Mouse (Mus musculus) MEL (cell line): Measurements from ENCODE around the gene Orm3. TPM values are rescaled to one million over a fixed set of nuclear protein-coding genes. Genes with fewer than 3 reads are reported as not detected.

Source experiments
- DNase-seq: peaks from one replicate; pipeline ENCODE4 v3.0.0; 2011; ENCODE audit warnings: low read depth, low spot score
- H3K27ac ChIP-seq: 2 replicates; pipeline ENCODE4 v1.5.1; 2012; ENCODE audit warnings: low read depth, mild to moderate bottlenecking, control low read depth, low read length, moderate library complexity; ENCODE audit not compliant: control insufficient read depth
- H3K27me3 ChIP-seq, 2 experiments: fragments of 150-350 bp in 1 of 2; sonication (generic) in 1 of 2; 2 replicates each; pipeline ENCODE4 v1.6.1; 2012; ENCODE audit warnings: low read length in 2 of 2, mild to moderate bottlenecking in 2 of 2, improper control_type of control experiment in 1 of 2, moderate library complexity in 1 of 2; ENCODE audit not compliant: insufficient read depth in 2 of 2, control insufficient read depth in 1 of 2
- H3K36me3 ChIP-seq, 2 experiments: 2 replicates each; pipeline ENCODE4 v1.6.1; 2012 to 2014; ENCODE audit warnings: low read length in 2 of 2, improper control_type of control experiment in 1 of 2, inconsistent platforms in 1 of 2, mild to moderate bottlenecking in 1 of 2; ENCODE audit not compliant: insufficient read depth in 2 of 2, control insufficient read depth in 1 of 2
- H3K4me1 ChIP-seq, 2 experiments: fragments of 150-350 bp in 1 of 2; sonication (generic) in 1 of 2; 2 replicates each; pipeline ENCODE4 v1.6.1; 2012; ENCODE audit warnings: low read length in 2 of 2, improper control_type of control experiment in 1 of 2, mild to moderate bottlenecking in 1 of 2; ENCODE audit not compliant: insufficient read depth in 2 of 2, control insufficient read depth in 1 of 2
- H3K4me3 ChIP-seq, 2 experiments: fragments of 150-350 bp in 1 of 2; sonication (generic) in 1 of 2; 2 replicates each; pipeline ENCODE4 v1.5.1; 2012; ENCODE audit warnings: low read depth in 2 of 2, low read length in 2 of 2, mild to moderate bottlenecking in 2 of 2, moderate library complexity in 2 of 2, control low read depth in 1 of 2, improper control_type of control experiment in 1 of 2; ENCODE audit not compliant: control insufficient read depth in 1 of 2, insufficient read depth in 1 of 2
- H3K79me2 ChIP-seq: 2 replicates; pipeline ENCODE4 v1.6.1; 2012; ENCODE audit warnings: mild to moderate bottlenecking, low read length, moderate library complexity; ENCODE audit not compliant: control insufficient read depth, poor library complexity, insufficient read depth
- H3K9ac ChIP-seq: 2 replicates; pipeline ENCODE4 v1.6.1; 2012; ENCODE audit warnings: low read depth, mild to moderate bottlenecking, control low read depth, low read length, moderate library complexity; ENCODE audit not compliant: control insufficient read depth, poor library complexity, severe bottlenecking
- H3K9me3 ChIP-seq: fragments of 150-350 bp; sonication (generic); replicated peaks from 2 replicates; pipeline ENCODE4 v1.6.1; 2012; ENCODE audit warnings: mild to moderate bottlenecking, low read length, improper control_type of control experiment, moderate library complexity; ENCODE audit not compliant: insufficient read depth
- BHLHE40 ChIP-seq: IDR thresholded peaks from 2 replicates; pipeline ENCODE4 v1.6.1; 2012; ENCODE audit warnings: low read depth, mild to moderate bottlenecking, inconsistent platforms, low read length, improper control_type of control experiment, borderline replicate concordance
- CHD1 ChIP-seq: IDR thresholded peaks from 2 replicates; pipeline ENCODE4 v1.6.1; 2012; ENCODE audit warnings: low read depth, mild to moderate bottlenecking, inconsistent platforms, low read length, improper control_type of control experiment
- ELF1 ChIP-seq: IDR thresholded peaks from 2 replicates; pipeline ENCODE4 v1.6.1; 2014; ENCODE audit warnings: low read depth, mild to moderate bottlenecking, inconsistent platforms, low read length, improper control_type of control experiment, moderate library complexity
- EP300 ChIP-seq, 2 experiments: IDR thresholded peaks; 2 replicates each; pipeline ENCODE4 v1.6.1; 2011; ENCODE audit warnings: improper control_type of control experiment in 2 of 2, low read length in 2 of 2, low read depth in 1 of 2, mild to moderate bottlenecking in 1 of 2
- ETS1 ChIP-seq: IDR thresholded peaks from 2 replicates; pipeline ENCODE4 v1.6.1; 2012; ENCODE audit warnings: low read depth, mild to moderate bottlenecking, inconsistent platforms, low read length, improper control_type of control experiment, moderate library complexity
- GATA1 ChIP-seq: IDR thresholded peaks from 2 replicates; pipeline ENCODE4 v1.6.1; 2011; ENCODE audit warnings: low read depth, low read length, improper control_type of control experiment
- HCFC1 ChIP-seq: IDR thresholded peaks from 2 replicates; pipeline ENCODE4 v1.6.1; 2012; ENCODE audit warnings: low read depth, mild to moderate bottlenecking, inconsistent platforms, low read length, improper control_type of control experiment, moderate library complexity
- JUND ChIP-seq: IDR thresholded peaks from 2 replicates; pipeline ENCODE4 v1.6.1; 2011; ENCODE audit warnings: low read depth, mild to moderate bottlenecking, improper control_type of control experiment, low read length
- KAT2A ChIP-seq: conservative IDR thresholded peaks from 2 replicates; pipeline ENCODE4 v1.6.1; 2012; ENCODE audit warnings: low read depth, low read length, improper control_type of control experiment, inconsistent platforms
- MAZ ChIP-seq: IDR thresholded peaks from 2 replicates; pipeline ENCODE4 v1.6.1; 2012; ENCODE audit warnings: low read depth, mild to moderate bottlenecking, inconsistent platforms, low read length, improper control_type of control experiment
- MXI1 ChIP-seq: IDR thresholded peaks from 2 replicates; pipeline ENCODE4 v1.6.1; 2011; ENCODE audit warnings: mild to moderate bottlenecking, low read depth, low read length, improper control_type of control experiment
- MYB ChIP-seq: IDR thresholded peaks from 2 replicates; pipeline ENCODE4 v1.6.1; 2011; ENCODE audit warnings: mild to moderate bottlenecking, low read depth, low read length, improper control_type of control experiment
- MYC ChIP-seq: IDR thresholded peaks from 2 replicates; pipeline ENCODE4 v1.6.1; 2011; ENCODE audit warnings: low read depth, mild to moderate bottlenecking, low read length, improper control_type of control experiment, moderate library complexity
- NELFE ChIP-seq: IDR thresholded peaks from 2 replicates; pipeline ENCODE4 v1.6.1; 2011; ENCODE audit warnings: low read depth, low read length, improper control_type of control experiment
- NRF1 ChIP-seq: IDR thresholded peaks from 2 replicates; pipeline ENCODE4 v1.6.1; 2014; ENCODE audit warnings: low read depth, mild to moderate bottlenecking, inconsistent platforms, low read length, improper control_type of control experiment, moderate library complexity; ENCODE audit not compliant: poor library complexity, insufficient read depth, severe bottlenecking
- POLR2A ChIP-seq, 2 experiments: IDR thresholded peaks; 2 replicates each; pipeline ENCODE4 v1.6.1; 2011 to 2012; ENCODE audit warnings: low read length in 2 of 2, mild to moderate bottlenecking in 2 of 2, control low read depth in 1 of 2, improper control_type of control experiment in 1 of 2, low read depth in 1 of 2, moderate library complexity in 1 of 2; ENCODE audit not compliant: control insufficient read depth in 1 of 2, insufficient read depth in 1 of 2, poor library complexity in 1 of 2
- POLR2AphosphoS5 ChIP-seq: IDR thresholded peaks from 2 replicates; pipeline ENCODE4 v1.6.1; 2012; ENCODE audit warnings: low read depth, borderline replicate concordance, mild to moderate bottlenecking, inconsistent platforms, low read length, moderate library complexity, mixed read lengths
- RAD21 ChIP-seq: IDR thresholded peaks from 2 replicates; pipeline ENCODE4 v1.6.1; 2011; ENCODE audit warnings: mild to moderate bottlenecking, low read depth, low read length, improper control_type of control experiment
- RCOR1 ChIP-seq: IDR thresholded peaks from 2 replicates; pipeline ENCODE4 v1.6.1; 2012; ENCODE audit warnings: low read depth, mild to moderate bottlenecking, inconsistent platforms, low read length, improper control_type of control experiment
- SIN3A ChIP-seq: IDR thresholded peaks from 2 replicates; pipeline ENCODE4 v1.6.1; 2012; ENCODE audit warnings: low read length, improper control_type of control experiment, inconsistent platforms
- SMC3 ChIP-seq: IDR thresholded peaks from 2 replicates; pipeline ENCODE4 v1.6.1; 2011; ENCODE audit warnings: low read depth, low read length, improper control_type of control experiment
- TAL1 ChIP-seq: IDR thresholded peaks from 2 replicates; pipeline ENCODE4 v1.6.1; 2012; ENCODE audit warnings: mild to moderate bottlenecking, inconsistent platforms, low read length, moderate library complexity, mixed read lengths
- TBP ChIP-seq: IDR thresholded peaks from 2 replicates; pipeline ENCODE4 v1.8.0; 2011; ENCODE audit warnings: low read depth, low read length, improper control_type of control experiment
- TCF12 ChIP-seq: IDR thresholded peaks from 2 replicates; pipeline ENCODE4 v1.6.1; 2014; ENCODE audit warnings: low read depth, mild to moderate bottlenecking, inconsistent platforms, low read length, improper control_type of control experiment, moderate library complexity
- USF1 ChIP-seq: IDR thresholded peaks from 2 replicates; pipeline ENCODE4 v1.6.1; 2014; ENCODE audit warnings: low read depth, mild to moderate bottlenecking, inconsistent platforms, low read length, improper control_type of control experiment, moderate library complexity
- ZC3H11A ChIP-seq: IDR thresholded peaks from 2 replicates; pipeline ENCODE4 v1.6.1; 2012; ENCODE audit warnings: low read depth, mild to moderate bottlenecking, inconsistent platforms, low read length, improper control_type of control experiment
- ZKSCAN1 ChIP-seq: IDR thresholded peaks from 2 replicates; pipeline ENCODE4 v1.6.1; 2012; ENCODE audit warnings: low read depth, mild to moderate bottlenecking, inconsistent platforms, low read length, improper control_type of control experiment, moderate library complexity
- ZNF384 ChIP-seq: IDR thresholded peaks from 2 replicates; pipeline ENCODE4 v1.6.1; 2012; ENCODE audit warnings: low read depth, mild to moderate bottlenecking, inconsistent platforms, low read length, improper control_type of control experiment
- polyA plus RNA-seq, 2 experiments: library from polyadenylated mRNA; stranded (reverse) in 1 of 2; unstranded in 1 of 2; fragments of >175 nt in 1 of 2; fragments of >200 nt in 1 of 2; gene quantifications; 2 replicates each; pipeline versions ENCODE4 v1.2.1 to v1.2.4; 2012; ENCODE audit warnings: low replicate concordance in 2 of 2, low read depth in 1 of 2; ENCODE audit not compliant: insufficient read length in 2 of 2, insufficient read depth in 1 of 2, missing spikeins in 1 of 2
- total RNA-seq: library from RNA; depleted of rRNA; stranded (reverse); fragments of 300-350 nt; gene quantifications from 2 replicates; pipeline ENCODE4 v1.2.3, GENCODE M21; 2012

Orm3 gene
- total and polyA plus RNA-seq, 3 experiments: not detected

GRCm38 (mm10) chr4:63356981-63357570, 1.1 kb downstream of the Orm3 start:
- TF ChIP-seq GATA1 (no peak), RAD21 (no peak), ETS1 (no peak), MXI1 (no peak), POLR2A (IDR thresholded peaks at IDR 0.05; ENCODE audit: control insufficient read depth in 1 of 2, insufficient read depth in 1 of 2, low read depth in 1 of 2, low read length in 2 of 2, poor library complexity in 1 of 2) (no peak), BHLHE40 (no peak), TCF12 (no peak), JUND (no peak), TAL1 (no peak), ELF1 (no peak), ZNF384 (no peak), ZC3H11A (no peak), ZKSCAN1 (no peak), EP300 (IDR thresholded peaks at IDR 0.05; ENCODE audit: low read depth in 1 of 2, low read length in 2 of 2) (no peak), NELFE (no peak)
- no peaks in the 10 kb centered on the region for H3K9me3 ChIP-seq
- H3K79me2 ChIP-seq: no peaks in the 10 kb centered on the region
- no peaks in the 10 kb centered on the region for H3K27me3 ChIP-seq
- no peaks in the 10 kb centered on the region for H3K36me3 ChIP-seq
- H3K4me1 ChIP-seq: no peaks in the 10 kb centered on the region
- no peak overlapping the region for H3K4me3 ChIP-seq
- no peak for DNase-seq
- no peak overlapping the region for H3K27ac ChIP-seq
- H3K9ac ChIP-seq: no peak overlapping the region

GRCm38 (mm10) chr4:63359861-63360260, 3.9 kb downstream of the Orm3 start:
- no peak overlapping the region for H3K27ac ChIP-seq
- H3K9me3 ChIP-seq: no peaks in the 10 kb centered on the region
- no peaks in the 10 kb centered on the region for H3K79me2 ChIP-seq
- TF ChIP-seq ZKSCAN1: no peak
- no peak for DNase-seq
- H3K9ac ChIP-seq: no peak overlapping the region
- H3K27me3 ChIP-seq: no peaks in the 10 kb centered on the region
- H3K4me1 ChIP-seq: no peaks in the 10 kb centered on the region
- no peaks in the 10 kb centered on the region for H3K36me3 ChIP-seq
- H3K4me3 ChIP-seq: no peak overlapping the region

- Histone ChIP-seq H3K36me3 (no peaks in the 10 kb centered on the region), H3K27me3 (no peaks in the 10 kb centered on the region), H3K4me3 (no peak within 1 kb of the TSS), H3K9me3 (no peaks in the 10 kb centered on the region), H3K27ac (no peak within 1 kb of the TSS), H3K79me2 (no peaks in the 10 kb centered on the region), H3K4me1 (no peaks in the 10 kb centered on the region), H3K9ac (no peak within 1 kb of the TSS)
- DNase-seq: no peak
- TF ChIP-seq TCF12 (no peak), ZC3H11A (no peak), JUND (no peak), MAZ (no peak), SIN3A (no peak), MYC (no peak), HCFC1 (no peak), NRF1 (no peak), ZKSCAN1 (no peak), MYB (no peak), USF1 (no peak), CHD1 (no peak), KAT2A (no peak), TBP (no peak), ELF1 (no peak), SMC3 (no peak), POLR2AphosphoS5 (no peak), RCOR1 (no peak)
These were observed 6.2 kb downstream of the Orm3 start, which contains the start of gene Orm2 for GRCm38 (mm10) chr4:63362150-63362549. TSS of gene Orm2 (plus strand) at chr4:63362449.
